Mouse (Mus musculus): ENCODE data around the gene Slc5a6. TPM values are rescaled to one million over a fixed set of nuclear protein-coding genes. Genes with fewer than 3 reads are reported as not detected.
"Not testable (repeated sequence)": the region's sequence is repeated elsewhere in the genome, so short reads cannot be mapped to it uniquely, and the experiment has no call there.

The Slc5a6 gene
- total RNA-seq, 4 experiments from 2014 or later = 33.5 to 46.4 (median 38.1) TPM

DNA sequence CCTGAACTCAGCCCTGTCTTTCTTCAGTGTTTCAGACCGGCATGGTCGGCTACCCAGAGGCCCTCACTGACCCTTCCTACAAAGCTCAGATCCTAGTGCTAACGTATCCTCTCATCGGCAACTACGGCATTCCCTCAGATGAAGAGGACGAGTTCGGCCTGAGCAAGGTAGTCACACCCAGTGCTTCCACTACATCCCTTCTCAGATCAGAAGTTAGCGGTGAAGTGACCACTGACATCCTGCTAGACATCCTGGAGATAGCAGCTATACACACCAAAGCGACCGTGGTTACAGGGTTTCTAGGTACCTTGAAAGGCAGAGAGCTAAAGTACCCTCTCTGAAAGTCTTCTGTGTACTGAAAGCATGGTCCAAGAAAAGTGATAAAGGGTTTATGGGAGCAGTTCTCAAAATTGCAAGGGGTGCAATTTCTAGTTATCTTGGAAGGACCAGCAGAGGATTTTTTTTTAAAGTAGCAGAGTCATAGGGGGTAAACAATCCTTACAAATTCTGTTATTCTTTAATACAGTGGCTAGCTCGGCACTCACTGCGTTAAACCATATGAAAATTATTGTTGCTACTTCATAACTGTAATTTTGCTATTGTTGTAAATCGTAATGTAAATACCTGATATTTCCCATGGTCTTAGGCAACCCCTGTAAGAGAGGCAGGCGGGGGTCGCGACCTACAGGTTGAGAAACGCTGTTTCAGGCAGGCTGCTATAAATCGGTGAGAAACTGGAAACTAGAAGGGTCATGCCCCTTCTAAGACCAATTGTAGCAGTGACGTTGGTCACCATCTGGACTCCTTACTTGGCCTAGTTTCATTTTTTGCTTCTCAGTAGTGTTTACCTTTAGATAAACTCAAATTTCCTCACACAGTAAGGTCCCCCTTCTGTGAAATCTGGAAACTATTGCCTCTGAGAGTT lies 6.8 kb upstream of the Slc5a6 start:
- DNase-seq = no peak

DNA sequence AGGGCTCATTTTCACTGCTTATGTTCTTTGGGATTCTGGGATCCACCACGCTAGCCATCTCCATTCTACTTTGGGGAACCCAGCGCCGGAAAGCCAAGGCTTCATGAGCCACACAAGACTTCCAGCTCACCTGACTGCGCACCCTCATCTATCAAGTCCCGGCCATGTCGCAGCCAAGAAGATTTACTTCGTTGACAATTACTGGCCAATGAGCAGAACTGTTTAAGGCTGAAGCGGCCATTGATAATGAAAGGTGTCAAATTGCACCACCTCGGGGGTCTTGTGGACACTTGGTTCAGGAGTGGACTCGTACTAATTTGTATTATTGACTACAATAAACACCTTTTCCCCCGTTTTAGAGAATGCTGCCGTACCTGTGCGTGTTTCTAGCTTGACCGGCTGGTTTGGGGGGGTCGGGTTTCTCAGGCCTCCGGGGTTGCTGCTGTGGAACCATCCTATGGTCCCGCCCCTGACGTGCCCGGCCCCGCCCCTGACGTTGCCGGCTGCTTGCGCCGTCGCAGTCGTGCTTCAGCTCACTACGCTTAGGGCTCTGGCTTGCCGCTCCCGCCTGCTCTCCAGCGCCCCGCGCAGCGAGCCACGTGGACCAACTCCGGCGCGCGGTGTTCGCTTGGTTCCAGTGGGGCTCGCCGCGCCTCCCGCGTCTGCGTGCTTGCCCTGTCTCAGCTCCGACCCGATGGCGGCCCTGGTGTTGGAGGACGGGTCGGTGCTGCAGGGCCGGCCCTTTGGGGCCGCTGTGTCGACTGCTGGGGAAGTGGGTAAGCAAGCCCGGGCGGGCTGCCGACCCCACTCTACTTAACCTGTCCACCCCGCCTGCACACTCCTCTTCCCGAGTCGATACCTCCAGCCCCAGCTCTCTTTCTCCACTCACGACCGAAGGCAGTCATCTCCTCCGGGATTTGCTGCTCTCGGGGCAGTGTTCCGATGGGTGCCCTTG lies 5.8 kb upstream of the Slc5a6 start, which contains the start of gene Cad:
Cad (plus strand) TSS at position 520 of the 955 bp plus-strand sequence.
- DNase-seq = peak; percentile 92

DNA sequence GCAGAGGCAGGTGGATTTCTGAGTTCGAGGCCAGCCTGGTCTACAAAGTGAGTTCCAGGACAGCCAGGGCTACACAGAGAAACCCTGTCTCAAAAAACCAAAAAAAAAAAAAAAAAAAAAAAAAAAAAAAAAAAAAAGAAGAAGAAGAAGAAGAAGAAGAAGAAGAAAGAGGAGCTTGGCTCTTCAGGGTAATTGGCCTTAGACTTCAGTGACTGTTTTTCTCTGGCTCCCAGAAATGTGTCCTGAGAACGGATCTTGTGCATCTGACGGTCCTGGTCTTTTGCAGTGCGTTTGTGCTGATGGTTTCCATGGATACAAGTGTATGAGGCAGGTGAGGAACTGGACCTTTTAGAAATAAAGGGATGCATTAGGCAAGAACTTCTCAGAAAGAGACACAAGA lies 5.0 kb upstream of the Slc5a6 start:
- DNase-seq = not testable (repeated sequence)

DNA sequence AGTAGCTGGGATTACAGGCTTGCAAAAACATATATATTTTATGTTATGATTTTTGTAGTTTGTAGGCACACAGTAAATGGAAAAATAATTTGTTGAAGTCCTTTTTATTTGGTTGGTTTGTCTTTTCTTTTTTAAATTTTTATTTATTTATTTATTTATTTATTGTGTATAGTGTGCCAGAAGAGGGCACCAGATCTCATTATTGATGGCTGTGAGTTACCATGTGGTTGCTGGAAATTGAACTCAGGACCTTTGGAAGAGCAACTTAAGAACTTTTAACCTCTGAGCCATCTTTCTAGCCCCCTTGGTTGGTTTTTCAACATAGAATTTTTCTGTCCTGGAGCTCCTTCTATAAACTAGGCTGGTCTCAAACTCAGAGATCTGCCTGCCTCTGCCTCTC lies 1.7 kb upstream of the Slc5a6 start:
- DNase-seq = no peak

DNA sequence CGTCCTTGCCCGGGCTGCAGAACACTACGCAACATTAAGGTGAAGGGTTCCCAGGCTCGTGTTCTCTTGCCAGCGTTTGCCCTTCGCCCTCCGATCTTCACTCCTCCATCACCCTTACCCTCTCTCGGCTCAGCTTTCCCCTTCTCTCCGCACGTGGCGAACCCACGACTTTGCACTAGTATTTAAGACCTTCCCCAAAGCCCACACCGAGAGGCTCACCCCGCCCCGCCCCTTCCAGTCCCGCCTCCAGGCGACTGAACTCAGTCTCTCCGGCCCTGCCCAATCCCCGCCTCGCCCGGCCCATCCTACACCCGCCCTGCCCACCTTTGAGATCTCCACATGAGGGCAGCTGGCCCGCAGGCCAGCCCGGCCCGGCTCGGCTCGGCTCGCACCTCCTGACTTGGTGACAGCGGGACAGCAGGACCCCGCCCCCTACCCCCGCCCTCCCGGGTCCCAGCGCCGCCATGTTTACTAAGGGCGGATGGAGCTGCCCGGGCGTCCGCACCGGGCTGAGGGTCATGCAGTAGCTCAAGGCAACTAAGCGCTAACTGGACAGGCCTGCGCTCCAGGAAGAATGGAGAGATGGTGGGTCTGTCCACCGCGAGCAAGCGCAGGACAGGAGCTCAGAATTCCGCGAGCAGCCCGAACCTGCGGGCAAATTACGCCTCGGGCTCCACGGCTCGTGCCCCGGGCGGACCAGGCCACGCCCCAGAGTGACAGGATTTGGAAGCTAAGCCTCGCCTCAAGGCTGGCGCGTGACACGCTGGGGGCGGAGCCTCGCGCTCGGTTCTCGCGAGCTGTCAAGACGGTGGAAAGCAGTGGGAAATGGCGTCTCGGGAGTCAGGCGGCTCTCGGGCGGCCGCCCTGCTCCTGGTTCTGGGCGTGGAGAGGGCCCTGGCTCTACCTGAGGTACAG lies 619 bp downstream of the Slc5a6 start, which contains the start of gene Atraid:
Atraid (plus strand) TSS at position 465 of the 915 bp plus-strand sequence.
- DNase-seq = peak; percentile 98

DNA sequence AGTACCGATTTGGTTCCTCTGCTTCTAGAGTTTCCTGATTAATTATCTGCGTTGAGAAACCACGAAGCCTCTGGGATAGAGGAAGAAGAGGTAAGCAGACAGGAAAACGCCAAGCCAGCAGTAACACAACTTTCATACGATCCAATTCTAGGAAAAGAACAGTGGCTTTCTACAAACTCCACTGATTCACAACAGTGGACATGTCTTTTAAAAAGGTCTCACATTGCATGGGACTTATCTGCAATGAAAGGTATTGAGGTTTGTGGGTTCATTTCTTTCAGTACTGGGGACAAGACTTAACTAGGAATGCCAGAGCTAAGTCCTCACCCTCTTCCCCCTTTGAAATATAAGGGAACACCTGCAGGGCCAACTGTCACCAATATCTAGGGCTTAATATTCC lies 1.6 kb downstream of the Slc5a6 start:
- DNase-seq = no peak

DNA sequence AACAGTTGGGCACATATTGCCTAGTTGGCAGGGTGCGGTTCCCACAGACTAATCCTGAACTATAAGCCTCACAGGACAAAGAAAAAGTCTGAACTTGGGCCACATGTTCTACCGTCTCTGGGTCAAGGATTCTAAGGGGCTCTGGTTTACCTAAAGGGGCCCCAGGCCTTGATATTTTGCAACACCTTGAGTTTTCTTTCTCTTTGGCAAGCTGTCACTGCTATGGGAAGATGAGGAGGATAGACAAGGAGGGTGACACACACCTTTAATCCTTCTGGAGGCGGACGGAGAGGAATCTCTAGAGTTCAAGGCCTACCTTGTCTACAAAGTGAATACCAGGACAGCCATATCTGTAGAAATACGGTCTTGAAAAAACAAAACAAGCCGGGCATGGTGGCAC lies 2.3 kb downstream of the Slc5a6 start:
- DNase-seq = no peak

DNA sequence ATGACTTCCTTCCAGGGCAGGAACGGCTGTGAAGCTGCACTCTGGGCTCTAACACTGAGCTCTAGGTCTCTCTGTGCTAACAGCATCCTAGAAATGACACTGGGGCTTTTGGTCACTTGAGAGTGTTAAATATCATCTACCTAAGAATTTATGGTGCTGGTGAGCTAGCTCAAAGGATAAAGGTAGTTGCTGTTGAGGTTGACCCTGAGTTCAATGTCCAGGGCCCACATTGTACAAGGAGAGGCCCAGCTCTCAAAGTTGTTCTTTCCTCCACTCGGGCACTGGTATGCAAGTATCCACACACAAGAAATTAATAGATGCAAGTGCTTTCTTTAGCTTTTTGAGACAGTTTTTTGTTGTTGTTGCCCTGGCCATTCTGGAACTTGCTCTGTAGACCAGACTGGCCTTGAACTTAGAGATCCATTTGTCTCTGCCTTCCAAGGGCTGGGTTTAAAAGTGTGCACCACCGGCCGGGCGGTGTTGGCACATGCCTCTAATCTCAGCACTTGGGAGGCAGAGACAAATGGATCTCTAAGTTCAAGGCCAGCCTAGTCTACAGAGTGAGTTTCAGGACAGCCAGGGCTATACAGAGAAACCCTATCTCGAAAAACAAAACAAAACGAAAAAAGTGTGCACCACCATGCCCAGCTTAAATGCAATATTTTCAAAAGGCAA lies 10.4 kb downstream of the Slc5a6 start:
- DNase-seq = peak; percentile 64

DNA sequence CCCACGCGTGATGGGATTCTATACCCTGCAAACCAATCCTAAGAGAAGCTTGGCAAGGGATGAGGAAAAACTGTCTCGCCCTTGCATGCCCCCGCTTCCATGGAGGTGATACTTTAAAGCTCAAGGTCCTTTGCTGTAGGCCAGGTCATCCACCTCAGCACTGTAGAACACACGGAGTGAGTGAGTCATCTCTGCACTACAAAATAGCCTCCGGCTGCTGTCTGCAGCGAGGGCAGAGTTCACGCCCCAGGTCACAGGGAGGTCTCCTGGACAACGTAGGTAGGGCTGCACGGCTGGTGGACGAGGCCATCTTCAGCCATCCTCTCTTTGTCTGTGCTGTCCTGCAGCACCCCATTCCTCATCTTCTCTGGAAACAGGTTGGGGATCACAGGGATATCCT lies 12.2 kb downstream of the Slc5a6 start:
- peak; percentile 39 for DNase-seq

DNA sequence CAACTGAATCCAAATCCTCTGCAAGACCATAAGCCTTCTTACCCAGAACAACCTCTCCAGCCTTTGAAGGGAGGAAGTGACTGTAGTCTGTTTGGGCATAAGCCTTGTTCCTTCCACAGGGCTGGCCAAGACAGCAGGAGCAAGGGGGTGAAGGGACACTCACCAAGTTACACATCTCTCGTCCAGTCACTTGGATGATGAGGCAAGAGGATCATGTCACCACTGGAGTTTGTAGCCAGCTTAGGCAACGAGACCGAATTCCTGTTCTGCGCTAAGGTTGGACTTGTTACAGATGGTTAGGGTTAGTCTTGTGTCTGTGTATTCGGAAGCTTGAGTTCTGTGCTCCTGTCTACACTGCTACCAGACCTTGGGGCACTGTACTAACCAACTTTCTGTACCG lies 14.1 kb downstream of the Slc5a6 start:
- DNase-seq = no peak

DNA sequence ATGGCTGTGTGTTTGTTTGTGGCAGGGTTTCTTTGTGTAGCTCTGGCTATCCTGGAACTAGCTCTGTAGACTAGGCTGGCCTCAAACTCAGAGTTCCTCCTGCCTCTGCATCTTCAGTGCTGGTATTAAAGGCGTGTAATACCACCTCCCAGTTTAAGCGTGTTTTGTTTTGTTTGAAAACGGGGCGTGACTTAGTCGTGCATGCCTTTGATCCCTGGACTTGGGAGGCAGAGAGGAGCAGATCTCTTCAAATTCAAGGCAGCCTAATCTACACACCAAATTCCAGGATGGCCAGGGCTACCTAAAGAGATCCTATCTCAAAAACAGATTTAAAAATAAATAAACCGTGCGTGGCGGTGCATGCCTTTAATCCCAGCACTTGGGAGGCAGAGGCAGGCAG lies 17.2 kb downstream of the Slc5a6 start:
- no peak for DNase-seq

DNA sequence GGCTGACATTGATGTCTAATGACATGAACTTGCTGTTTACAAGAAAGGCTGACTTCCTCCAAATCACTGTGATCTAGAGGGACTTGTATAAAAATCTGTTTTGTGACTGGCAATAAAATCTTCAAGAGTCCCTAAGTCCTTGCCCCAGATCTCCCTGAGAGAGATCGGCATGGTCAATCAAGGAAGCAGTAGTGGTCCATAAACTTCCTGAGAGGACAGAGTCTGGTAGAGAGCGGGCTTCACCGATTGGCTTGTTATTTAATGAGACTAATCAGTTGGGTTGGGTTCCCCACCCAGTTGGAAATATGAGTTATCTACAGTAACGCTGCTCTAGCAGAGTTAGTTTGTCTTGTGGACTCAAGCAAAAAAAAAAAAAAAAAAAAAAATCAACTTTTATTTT lies 17.8 kb downstream of the Slc5a6 start:
- DNase-seq = no peak

DNA sequence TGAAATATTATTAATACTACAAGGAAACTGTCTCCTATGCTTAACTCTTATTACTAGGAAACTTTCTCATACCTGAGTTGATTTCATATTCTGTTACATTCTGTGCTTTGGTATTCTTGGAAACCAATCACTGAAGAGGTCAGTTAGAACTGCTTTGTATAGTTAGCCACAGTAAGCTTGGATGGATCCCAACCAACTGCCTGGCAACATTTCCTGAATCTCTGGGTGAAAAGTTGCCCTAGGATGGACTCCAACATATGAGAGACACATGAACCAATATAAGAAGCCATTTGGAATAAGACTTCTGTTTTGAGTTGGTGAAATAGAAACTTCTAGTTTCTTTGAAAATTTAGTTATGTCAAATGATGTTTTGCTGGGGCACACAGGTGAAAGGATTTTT lies 24.1 kb downstream of the Slc5a6 start:
- no peak for DNase-seq

DNA sequence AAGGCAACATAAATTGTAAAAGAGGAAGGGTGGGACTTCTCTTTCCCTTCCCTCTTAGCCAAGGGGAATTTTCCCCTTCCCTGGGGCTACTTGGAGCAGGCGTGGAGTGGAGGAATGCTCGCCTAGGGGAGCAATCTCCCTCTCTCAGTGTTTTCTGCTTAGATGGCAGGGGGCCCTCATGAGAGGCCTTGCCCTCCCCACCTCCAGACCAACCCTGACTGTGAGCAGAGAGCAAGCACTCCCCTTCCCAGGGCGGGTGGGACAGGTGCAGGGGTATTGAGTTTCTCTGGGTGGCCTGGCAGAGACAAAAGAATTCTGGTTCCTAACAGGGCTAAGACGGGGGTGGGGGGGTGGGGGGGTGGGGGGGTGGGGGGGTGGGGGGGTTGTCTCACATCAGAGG lies 25.5 kb downstream of the Slc5a6 start:
- DNase-seq = no peak

DNA sequence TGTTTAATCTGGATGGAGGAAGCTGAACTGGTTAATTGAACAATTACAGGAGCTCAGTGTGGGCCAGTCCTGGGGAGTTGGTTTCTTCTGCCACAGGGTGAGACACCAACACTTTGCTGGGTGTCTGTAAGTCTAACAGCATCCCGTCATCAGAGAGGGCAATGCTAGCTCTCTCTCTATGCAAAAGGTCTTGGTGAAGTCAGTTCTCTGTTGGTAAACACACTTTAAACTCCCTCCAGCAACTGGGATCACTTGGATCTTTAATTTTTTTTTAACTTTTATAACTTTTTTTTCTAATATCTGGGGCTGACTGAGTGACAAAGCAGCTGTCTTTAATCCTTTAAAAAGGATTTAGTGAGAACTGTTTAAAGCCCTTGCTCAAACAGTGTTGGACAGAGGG lies 26.0 kb downstream of the Slc5a6 start:
- DNase-seq = no peak

DNA sequence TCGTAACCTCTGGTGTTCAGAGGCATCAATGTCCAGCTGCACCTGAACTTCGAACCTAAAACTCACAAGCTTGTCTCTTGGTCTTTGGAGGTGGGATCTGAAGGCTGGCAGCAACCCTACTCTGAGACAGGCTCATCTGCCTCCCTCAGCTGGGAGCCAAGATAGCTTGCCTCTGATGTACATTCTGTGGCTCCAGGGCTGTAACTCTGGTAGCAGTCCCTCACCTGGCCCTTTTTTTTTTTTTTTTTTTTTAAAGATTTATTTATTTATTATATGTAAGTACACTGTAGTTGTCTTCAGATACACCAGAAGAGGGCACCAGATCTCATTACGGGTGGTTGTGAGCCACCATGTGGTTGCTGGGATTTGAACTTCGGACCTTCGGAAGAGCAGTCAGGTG lies 26.9 kb downstream of the Slc5a6 start:
- DNase-seq = not testable (repeated sequence)

DNA sequence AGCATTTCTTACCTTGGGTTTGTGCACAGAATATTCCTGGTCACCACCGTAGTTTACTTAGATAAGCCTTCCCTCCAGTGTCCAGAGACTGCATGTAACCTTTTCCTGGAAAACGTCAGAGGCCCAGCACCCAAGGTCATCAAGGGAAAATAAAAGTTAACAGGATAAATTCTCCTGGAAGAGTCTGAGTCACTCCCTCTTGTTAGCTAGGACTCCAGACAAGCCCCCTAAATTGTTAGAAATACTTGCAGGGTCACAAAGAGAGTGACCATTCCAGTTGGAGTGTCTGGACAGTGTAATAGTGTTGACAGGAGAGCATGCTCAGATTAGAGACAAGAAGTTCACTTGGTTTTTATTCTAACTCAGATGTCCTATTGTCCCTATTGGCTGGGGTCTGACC lies 32.8 kb downstream of the Slc5a6 start:
- no peak for DNase-seq

DNA sequence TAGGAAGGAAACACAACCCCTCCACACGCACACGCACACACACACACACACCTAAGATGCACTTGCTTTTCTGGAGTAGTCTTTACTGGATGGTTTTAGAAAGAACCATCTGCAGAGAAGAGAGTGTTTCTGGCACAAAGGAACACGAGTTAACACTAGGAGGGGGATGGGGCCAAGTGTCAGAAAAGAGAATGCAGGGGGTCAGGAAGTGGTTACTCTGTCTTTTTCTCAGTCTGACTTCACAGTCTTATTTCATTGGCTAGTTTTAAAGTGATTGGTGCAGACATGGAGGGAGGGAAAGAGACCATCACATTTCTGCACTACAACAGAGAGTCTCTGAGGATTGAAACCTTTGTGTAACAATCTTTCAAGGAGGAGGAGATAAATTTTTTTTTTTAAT lies 36.0 kb downstream of the Slc5a6 start:
- DNase-seq = no peak

DNA sequence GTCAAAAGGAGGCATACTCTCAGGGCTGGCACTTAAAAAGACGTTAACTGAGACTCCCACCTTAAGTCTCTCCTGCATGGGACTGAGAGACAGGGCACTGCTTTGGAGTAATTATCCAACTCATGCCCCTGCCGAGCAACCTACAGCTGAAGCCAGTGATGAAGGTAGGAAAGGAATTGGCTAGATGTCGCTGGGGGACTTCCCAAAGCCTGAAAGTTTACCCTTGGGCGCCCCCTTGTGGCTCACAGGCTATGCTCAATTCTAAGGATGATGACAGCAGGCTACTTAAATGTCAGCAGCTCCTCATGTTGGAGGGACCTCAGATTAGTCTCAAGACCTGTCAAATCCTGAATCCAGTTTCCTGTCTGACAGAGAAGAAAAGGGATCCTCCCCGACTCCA lies 44.5 kb downstream of the Slc5a6 start:
- DNase-seq = peak; percentile 69

DNA sequence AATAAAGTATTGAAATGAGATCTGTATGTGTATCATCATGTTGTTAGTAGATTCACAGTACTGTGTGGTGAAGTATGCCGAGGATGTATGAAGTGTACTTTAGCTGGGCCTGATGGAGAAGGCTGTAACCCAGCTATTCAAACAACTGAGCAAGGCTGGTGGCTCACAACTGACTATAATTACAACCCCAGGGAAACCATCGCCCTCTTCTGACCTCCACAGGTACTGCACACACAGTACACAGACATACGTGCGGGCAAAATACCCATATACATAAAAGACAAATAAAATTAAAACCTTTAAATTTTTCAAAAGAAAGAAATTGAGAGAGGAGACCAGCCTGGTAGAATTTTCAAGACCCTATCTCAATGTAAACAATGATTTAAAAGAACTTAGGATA lies 47.2 kb downstream of the Slc5a6 start:
- DNase-seq = no peak

DNA sequence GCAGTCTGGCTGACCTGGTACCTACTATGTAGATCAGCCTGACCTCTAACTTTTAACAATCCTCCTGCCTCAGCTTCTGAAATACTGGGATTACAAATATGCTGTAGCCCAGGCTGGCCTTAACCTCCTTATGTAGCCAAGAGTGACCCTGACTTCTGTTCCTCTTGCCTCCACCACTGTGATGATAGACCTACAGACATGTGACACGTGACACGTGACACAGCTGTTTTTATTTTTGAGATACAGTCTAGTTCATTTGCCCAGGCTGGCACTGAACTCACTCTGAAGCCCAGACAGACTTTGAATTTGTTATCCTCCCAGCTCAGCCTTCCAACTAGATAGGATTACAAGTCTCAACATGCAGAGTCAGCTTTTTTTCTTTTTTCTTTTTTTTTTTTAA lies 47.7 kb downstream of the Slc5a6 start:
- no peak for DNase-seq
